7 mouse cellular contexts compared by ENCODE assay signal in the genomic region with DNA sequence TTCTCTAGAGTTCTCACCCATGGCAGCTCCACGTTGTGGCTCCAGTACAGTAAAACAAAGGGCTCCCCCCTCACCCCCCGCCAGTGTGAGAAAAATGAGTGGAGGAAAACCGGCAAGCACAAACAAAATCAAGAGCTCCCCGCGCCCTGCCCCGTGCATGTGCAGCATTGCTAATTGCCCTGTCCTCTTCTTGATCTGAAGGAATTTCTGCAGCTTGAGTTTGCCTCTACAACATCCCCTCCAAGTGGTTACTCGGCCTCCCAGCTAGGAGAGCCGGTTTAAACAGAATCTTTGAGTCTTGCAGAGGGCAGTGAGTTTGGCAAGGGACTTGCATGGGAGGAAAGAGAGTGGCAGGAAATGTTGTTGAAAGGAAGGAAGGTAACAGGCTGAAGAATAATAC. TPM values are rescaled to one million over a fixed set of nuclear protein-coding genes. Genes with fewer than 3 reads are reported as not detected.
DNase-seq lines count a peak whose midpoint lies in the region; ATAC-seq and TF ChIP-seq lines count a peak whose summit lies in the region.

No protein-coding gene starts in this region.

- H3K36me3 ChIP-seq in spleen, adult 2 months (ENCODE audit: control insufficient read depth, insufficient read depth, low read length) = peaks cover 2% of the 10 kb centered on the region; the same call in 1 of the 2 replicates
- H3K36me3 ChIP-seq in embryonic facial prominence, embryonic 12.5 days = no peaks in the 10 kb centered on the region
- H3K36me3 ChIP-seq in stomach, embryonic 16.5 days (ENCODE audit: control insufficient read depth, insufficient read depth, low read length) = no peaks in the 10 kb centered on the region

- H3K4me3 ChIP-seq in spleen, adult 2 months (ENCODE audit: extremely low read depth, insufficient read depth, insufficient read length) = no peak overlapping the region
- H3K4me3 ChIP-seq in embryonic facial prominence, embryonic 12.5 days = no peak overlapping the region
- no peak overlapping the region for H3K4me3 ChIP-seq in lung, adult 2 months (replicated peaks; ENCODE audit: extremely low read depth, low read depth, low read length)
- H3K4me3 ChIP-seq in stomach, embryonic 16.5 days (replicated peaks; ENCODE audit: low read length) = no peak overlapping the region

- no peaks in the 10 kb centered on the region for H3K27me3 ChIP-seq in spleen, adult 2 months (ENCODE audit: control insufficient read depth, insufficient read depth, low read length)
- H3K27me3 ChIP-seq in embryonic facial prominence, embryonic 12.5 days = peaks cover 18% of the 10 kb centered on the region
- H3K27me3 ChIP-seq in stomach, embryonic 16.5 days (ENCODE audit: control insufficient read depth, insufficient read depth, low read length) = 0 out of 2 replicates have a peak, but pooled peaks cover 4% of the 10 kb centered on the region

- H3K4me1 ChIP-seq in spleen, adult 2 months (ENCODE audit: control insufficient read depth, insufficient read depth, insufficient read length) = peaks cover 6% of the 10 kb centered on the region
- no peaks in the 10 kb centered on the region for H3K4me1 ChIP-seq in embryonic facial prominence, embryonic 12.5 days
- H3K4me1 ChIP-seq in lung, adult 2 months (ENCODE audit: control insufficient read depth, insufficient read depth, low read length) = peaks cover 5% of the 10 kb centered on the region
- 0 out of 2 replicates have a peak, but pooled peaks cover 6% of the 10 kb centered on the region for H3K4me1 ChIP-seq in stomach, embryonic 16.5 days (ENCODE audit: control insufficient read depth, insufficient read depth, low read length)

- H3K4me2 ChIP-seq in embryonic facial prominence, embryonic 12.5 days (replicated peaks) = no peak overlapping the region
- H3K4me2 ChIP-seq in stomach, embryonic 16.5 days (ENCODE audit: low read depth, low read length) = no peak overlapping the region

- peak; percentile 81 for ATAC-seq in embryonic facial prominence, embryonic 12.5 days (ENCODE audit: insufficient number of reproducible peaks, insufficient read depth, low FRiP score, low TSS enrichment)
- ATAC-seq in stomach, embryonic 16.5 days (ENCODE audit: insufficient read depth, low FRiP score) = peak; percentile 39; the same call in 1 of the 2 replicates

- peak overlapping the region; percentile 73 for H3K27ac ChIP-seq in spleen, adult 2 months (ENCODE audit: insufficient read depth, low read length)
- no peak overlapping the region for H3K27ac ChIP-seq in embryonic facial prominence, embryonic 12.5 days
- peak overlapping the region; percentile 75 for H3K27ac ChIP-seq in stomach, embryonic 16.5 days (ENCODE audit: low read length)

- no peaks in the 10 kb centered on the region for H3K9me3 ChIP-seq in embryonic facial prominence, embryonic 12.5 days
- no peaks in the 10 kb centered on the region for H3K9me3 ChIP-seq in stomach, embryonic 16.5 days (replicated peaks; ENCODE audit: control insufficient read depth, low read length)

- DNase-seq in spleen, adult 2 months (ENCODE audit: low read depth in 1 of 2, low spot score in 2 of 2) = no peak
- no peak for DNase-seq in spleen, adult 12 weeks (ENCODE audit: low spot score)
- peak; percentile 59 for DNase-seq in heart, postnatal 4 days
- DNase-seq in lung, adult 2 months = peak; percentile 37
- no peak for DNase-seq in urinary bladder, adult 18-20 months (ENCODE audit: low spot score in 2 of 2)

- peak; percentile 8; the same call in 1 of the 2 replicates for TF ChIP-seq CTCF in spleen, adult 2 months (IDR thresholded peaks at IDR 0.05; ENCODE audit: extremely low read depth, insufficient read depth, insufficient read length, insufficient replicate concordance)
- TF ChIP-seq CTCF in lung, adult 2 months (IDR thresholded peaks at IDR 0.05; ENCODE audit: insufficient read depth, low read length) = peak; percentile 32

- no peak for TF ChIP-seq POLR2A in spleen, adult 2 months (IDR thresholded peaks at IDR 0.05; ENCODE audit: low read depth, low read length)
- no peak for TF ChIP-seq POLR2A in lung, adult 2 months (IDR thresholded peaks at IDR 0.05; ENCODE audit: borderline replicate concordance, extremely low read depth, low read depth, low read length)

- H3K9ac ChIP-seq in embryonic facial prominence, embryonic 12.5 days = no peak overlapping the region
- no peak overlapping the region for H3K9ac ChIP-seq in stomach, embryonic 16.5 days (ENCODE audit: low read length)

- 38% methylated on average over 8 of the region's 8 CpGs for WGBS in spleen, adult 2 months
- whole genome bisulfite sequencing in embryonic facial prominence, embryonic 12.5 days = 20% methylated on average over 8 of the region's 8 CpGs
- WGBS in lung, adult 2 months = 29% methylated on average over 8 of the region's 8 CpGs
- WGBS in stomach, embryonic 16.5 days = 21% methylated on average over 8 of the region's 8 CpGs

RNA-seq across cellular contexts. Expression of gene Tmsb4x, which starts 3.6 kb away (rescaled TPM):
- 327 and 363 TPM in 2 replicates for polyA plus RNA-seq in spleen, adult 2 months (2012; rRNA removed)
- polyA plus RNA-seq in embryonic facial prominence, embryonic 12.5 days (2016; fragmentation: Nextera tagmentation; extraction: Ambion mirVana) = 3,040 and 3,195 TPM in 2 replicates
- 100 to 1,000 TPM; 856 to 962 TPM for total RNA-seq in heart, postnatal 4 days (2021)
- 450 and 779 TPM in 2 replicates for polyA plus RNA-seq in lung, adult 2 months (2012; rRNA removed)
- 5,589 and 6,437 TPM in 2 replicates for polyA plus RNA-seq in stomach, embryonic 16.5 days (2015; fragmentation: Nextera tagmentation; extraction: Ambion mirVana)

RNA-seq across cellular contexts. Expression of gene Tlr8, which starts 51.4 kb away (rescaled TPM):
- polyA plus RNA-seq in spleen, adult 2 months (2012; rRNA removed) = 1.0 and 1.1 TPM in 2 replicates
- polyA plus RNA-seq in embryonic facial prominence, embryonic 12.5 days (2016; fragmentation: Nextera tagmentation; extraction: Ambion mirVana) = 0.08 and 0.29 TPM in 2 replicates
- under 1 TPM; 0.77 to 0.86 TPM for total RNA-seq in heart, postnatal 4 days (2021)
- 1.4 and 2.5 TPM in 2 replicates for polyA plus RNA-seq in lung, adult 2 months (2012; rRNA removed)
- polyA plus RNA-seq in stomach, embryonic 16.5 days (2015; fragmentation: Nextera tagmentation; extraction: Ambion mirVana) = 0.81 and 0.93 TPM in 2 replicates

Comparison
In these comparisons a context has a peak if more than half of its experiments do, and no peak if none do; other contexts are left out.
1. DNase-seq: peak in heart, postnatal 4 days (single experiment) and lung, adult 2 months (single experiment); none in spleen, adult 2 months (0 of 2), spleen, adult 12 weeks (single experiment) and urinary bladder, adult 18-20 months (0 of 2).